Mouse (Mus musculus): ENCODE measurements at regions not wholly inside any gene's neighbourhood (a gene's known extent, or its start where the extent isn't known, plus 50 kb on each side); places are given as distances from the start of the nearest gene placed in this dataset.

GRCm38 (mm10) chrX:166980504-166980903 is 228.6 kb downstream of the Tmsb4x start:
- H3K4me1 ChIP-seq (replicated peaks; ENCODE audit: control insufficient read depth, insufficient read depth, low read length), result no peaks in the 10 kb centered on the region
- H3K27me3 ChIP-seq (replicated peaks; ENCODE audit: control insufficient read depth, insufficient read depth, low read length), result 0 out of 2 replicates have a peak, but pooled peaks cover 6% of the 10 kb centered on the region
- H3K4me2 ChIP-seq (ENCODE audit: low read length), result no peak overlapping the region
- DNase-seq (ENCODE audit: low spot score) (no peak), ATAC-seq (replicated peaks; ENCODE audit: low FRiP score, low TSS enrichment, low read depth) (no peak)
- no peak overlapping the region for H3K4me3 ChIP-seq (ENCODE audit: low read depth, low read length)
- H3K36me3 ChIP-seq (ENCODE audit: control insufficient read depth, insufficient read depth, low read length), result no peaks in the 10 kb centered on the region
- WGBS, result 70% methylated on average over 4 of the region's 4 CpGs
- no peaks in the 10 kb centered on the region for H3K9me3 ChIP-seq (ENCODE audit: control insufficient read depth, low read length)
- H3K27ac ChIP-seq (ENCODE audit: low read depth), result no peak overlapping the region
- H3K9ac ChIP-seq (ENCODE audit: low read length), result no peak overlapping the region

GRCm38 (mm10) chrX:166977029-166977428 is 232.1 kb downstream of the Tmsb4x start:
- Histone ChIP-seq H3K9me3 (ENCODE audit: control insufficient read depth, low read length) (no peaks in the 10 kb centered on the region), H3K27ac (ENCODE audit: low read depth) (no peak overlapping the region), H3K9ac (ENCODE audit: low read length) (no peak overlapping the region), H3K4me1 (replicated peaks; ENCODE audit: control insufficient read depth, insufficient read depth, low read length) (no peaks in the 10 kb centered on the region), H3K4me3 (ENCODE audit: low read depth, low read length) (no peak overlapping the region), H3K27me3 (replicated peaks; ENCODE audit: control insufficient read depth, insufficient read depth, low read length) (0 out of 2 replicates have a peak, but pooled peaks cover 6% of the 10 kb centered on the region), H3K36me3 (ENCODE audit: control insufficient read depth, insufficient read depth, low read length) (no peaks in the 10 kb centered on the region), H3K4me2 (ENCODE audit: low read length) (no peak overlapping the region)
- no peak for DNase-seq (ENCODE audit: low spot score)
- no peak for ATAC-seq (replicated peaks; ENCODE audit: low FRiP score, low TSS enrichment, low read depth)

- Histone ChIP-seq H3K4me1 (replicated peaks; ENCODE audit: control insufficient read depth, insufficient read depth, low read length) (no peaks in the 10 kb centered on the region), H3K27me3 (replicated peaks; ENCODE audit: control insufficient read depth, insufficient read depth, low read length) (no peaks in the 10 kb centered on the region), H3K9ac (ENCODE audit: low read length) (no peak overlapping the region), H3K36me3 (ENCODE audit: control insufficient read depth, insufficient read depth, low read length) (no peaks in the 10 kb centered on the region), H3K27ac (ENCODE audit: low read depth) (no peak overlapping the region), H3K4me3 (ENCODE audit: low read depth, low read length) (no peak overlapping the region), H3K9me3 (ENCODE audit: control insufficient read depth, low read length) (no peaks in the 10 kb centered on the region), H3K4me2 (ENCODE audit: low read length) (no peak overlapping the region)
- 29% methylated on average over 1 of the region's 1 CpGs for WGBS
- ATAC-seq (replicated peaks; ENCODE audit: low FRiP score, low TSS enrichment, low read depth), result no peak
- DNase-seq (ENCODE audit: low spot score), result no peak
Observed at GRCm38 (mm10) chrX:166971721-166972120, 237.4 kb downstream of the Tmsb4x start.

- H3K4me2 ChIP-seq (ENCODE audit: low read length), result no peak overlapping the region
- no peak for ATAC-seq (replicated peaks; ENCODE audit: low FRiP score, low TSS enrichment, low read depth)
Observed at GRCm38 (mm10) chrX:166964656-166965582, 244.2 kb downstream of the Tmsb4x start.

GRCm38 (mm10) chrX:166952528-166953189 is 256.5 kb downstream of the Tmsb4x start:
- no peak overlapping the region for H3K27ac ChIP-seq (ENCODE audit: low read depth)
- DNase-seq (ENCODE audit: low spot score), result no peak
- no peak overlapping the region for H3K4me2 ChIP-seq (ENCODE audit: low read length)
- no peak overlapping the region for H3K9ac ChIP-seq (ENCODE audit: low read length)
- no peaks in the 10 kb centered on the region for H3K4me1 ChIP-seq (replicated peaks; ENCODE audit: control insufficient read depth, insufficient read depth, low read length)
- no peak overlapping the region for H3K4me3 ChIP-seq (ENCODE audit: low read depth, low read length)
- H3K27me3 ChIP-seq (replicated peaks; ENCODE audit: control insufficient read depth, insufficient read depth, low read length), result no peaks in the 10 kb centered on the region
- 61% methylated on average over 14 of the region's 14 CpGs for WGBS
- no peak for ATAC-seq (replicated peaks; ENCODE audit: low FRiP score, low TSS enrichment, low read depth)
- no peaks in the 10 kb centered on the region for H3K36me3 ChIP-seq (ENCODE audit: control insufficient read depth, insufficient read depth, low read length)
- H3K9me3 ChIP-seq (ENCODE audit: control insufficient read depth, low read length), result no peaks in the 10 kb centered on the region

More at GRCm38 (mm10) chrX:166964656-166965582, 244.2 kb downstream of the Tmsb4x start:
- DNase-seq (ENCODE audit: low spot score), result no peak
- no peak overlapping the region for H3K9ac ChIP-seq (ENCODE audit: low read length)
- H3K27ac ChIP-seq (ENCODE audit: low read depth), result no peak overlapping the region
- H3K36me3 ChIP-seq (ENCODE audit: control insufficient read depth, insufficient read depth, low read length), result no peaks in the 10 kb centered on the region
- H3K4me1 ChIP-seq (replicated peaks; ENCODE audit: control insufficient read depth, insufficient read depth, low read length), result no peaks in the 10 kb centered on the region
- H3K27me3 ChIP-seq (replicated peaks; ENCODE audit: control insufficient read depth, insufficient read depth, low read length), result 0 out of 2 replicates have a peak, but pooled peaks cover 3% of the 10 kb centered on the region
- 81% methylated on average over 7 of the region's 7 CpGs for WGBS
- H3K4me3 ChIP-seq (ENCODE audit: low read depth, low read length), result no peak overlapping the region
- no peaks in the 10 kb centered on the region for H3K9me3 ChIP-seq (ENCODE audit: control insufficient read depth, low read length)

- H3K4me1 ChIP-seq (replicated peaks; ENCODE audit: control insufficient read depth, insufficient read depth, low read length), result no peaks in the 10 kb centered on the region
- no peaks in the 10 kb centered on the region for H3K36me3 ChIP-seq (ENCODE audit: control insufficient read depth, insufficient read depth, low read length)
- H3K4me2 ChIP-seq (ENCODE audit: low read length), result no peak overlapping the region
- no peak for ATAC-seq (replicated peaks; ENCODE audit: low FRiP score, low TSS enrichment, low read depth)
- H3K9me3 ChIP-seq (ENCODE audit: control insufficient read depth, low read length), result no peaks in the 10 kb centered on the region
- H3K27me3 ChIP-seq (replicated peaks; ENCODE audit: control insufficient read depth, insufficient read depth, low read length), result no peaks in the 10 kb centered on the region
- H3K4me3 ChIP-seq (ENCODE audit: low read depth, low read length), result no peak overlapping the region
- no peak overlapping the region for H3K9ac ChIP-seq (ENCODE audit: low read length)
- WGBS, result 74% methylated on average over 6 of the region's 6 CpGs
- no peak for DNase-seq (ENCODE audit: low spot score)
- H3K27ac ChIP-seq (ENCODE audit: low read depth), result no peak overlapping the region
Observed at GRCm38 (mm10) chrX:166951011-166951410, 258.1 kb downstream of the Tmsb4x start.

- DNase-seq (ENCODE audit: low spot score) (no peak), ATAC-seq (replicated peaks; ENCODE audit: low FRiP score, low TSS enrichment, low read depth) (no peak)
- Histone ChIP-seq H3K4me3 (ENCODE audit: low read depth, low read length) (no peak overlapping the region), H3K36me3 (ENCODE audit: control insufficient read depth, insufficient read depth, low read length) (no peaks in the 10 kb centered on the region), H3K27me3 (replicated peaks; ENCODE audit: control insufficient read depth, insufficient read depth, low read length) (peaks cover 5% of the 10 kb centered on the region; the same call in 1 of the 2 replicates), H3K4me2 (ENCODE audit: low read length) (no peak overlapping the region), H3K9me3 (ENCODE audit: control insufficient read depth, low read length) (no peaks in the 10 kb centered on the region), H3K27ac (ENCODE audit: low read depth) (no peak overlapping the region), H3K4me1 (replicated peaks; ENCODE audit: control insufficient read depth, insufficient read depth, low read length) (no peaks in the 10 kb centered on the region), H3K9ac (ENCODE audit: low read length) (no peak overlapping the region)
- WGBS, result 83% methylated on average over 1 of the region's 1 CpGs
Observed at GRCm38 (mm10) chrX:166945915-166946314, 263.2 kb downstream of the Tmsb4x start.

- H3K27me3 ChIP-seq (replicated peaks; ENCODE audit: control insufficient read depth, insufficient read depth, low read length), result peaks cover 5% of the 10 kb centered on the region; the same call in 1 of the 2 replicates
- DNase-seq (ENCODE audit: low spot score) (no peak), ATAC-seq (replicated peaks; ENCODE audit: low FRiP score, low TSS enrichment, low read depth) (no peak)
- H3K9ac ChIP-seq (ENCODE audit: low read length), result no peak overlapping the region
- no peaks in the 10 kb centered on the region for H3K4me1 ChIP-seq (replicated peaks; ENCODE audit: control insufficient read depth, insufficient read depth, low read length)
- no peak overlapping the region for H3K27ac ChIP-seq (ENCODE audit: low read depth)
- WGBS, result 59% methylated on average over 1 of the region's 1 CpGs
- H3K36me3 ChIP-seq (ENCODE audit: control insufficient read depth, insufficient read depth, low read length), result no peaks in the 10 kb centered on the region
- no peak overlapping the region for H3K4me3 ChIP-seq (ENCODE audit: low read depth, low read length)
- no peak overlapping the region for H3K4me2 ChIP-seq (ENCODE audit: low read length)
- H3K9me3 ChIP-seq (ENCODE audit: control insufficient read depth, low read length), result no peaks in the 10 kb centered on the region
Observed at GRCm38 (mm10) chrX:166945476-166945875, 263.6 kb downstream of the Tmsb4x start.

All from intestine, embryonic 14.5 days (tissue).